Mouse (Mus musculus) CD8-positive naive resting alpha-beta T cell, adult 2 months (primary cell): ENCODE results near the gene 4933430I17Rik.
A peak's percentile ranks its signal among the peaks of the same experiment; 100 is the strongest.

ENCODE experiments used
- DNase-seq, 2 experiments: peaks; one replicate each; pipeline ENCODE4 v3.0.0; 2022; ENCODE audit warnings: low read depth in 2 of 2, low spot score in 2 of 2

The 4933430I17Rik gene

GRCm38 (mm10) chr4:62543782-62544181, 18.6 kb downstream of the 4933430I17Rik start:
- no peak for DNase-seq

GRCm38 (mm10) chr4:62544801-62545200, 19.6 kb downstream of the 4933430I17Rik start:
- DNase-seq: no peak

- DNase-seq: peak; percentile 38 to 54
These were observed 26.8 kb downstream of the 4933430I17Rik start for GRCm38 (mm10) chr4:62551966-62552365.

GRCm38 (mm10) chr4:62557436-62557835, 32.3 kb downstream of the 4933430I17Rik start:
- DNase-seq: no peak

GRCm38 (mm10) chr4:62559797-62560329, 34.7 kb downstream of the 4933430I17Rik start, which contains the start of gene Rgs3:
Gene Rgs3, plus strand, starts transcription at chr4:62559847.
- DNase-seq: no peak

- peak; percentile 70 to 86 for DNase-seq
These were observed 35.9 kb downstream of the 4933430I17Rik start for GRCm38 (mm10) chr4:62560963-62561629.

GRCm38 (mm10) chr4:62561630-62562001, 36.4 kb downstream of the 4933430I17Rik start:
- DNase-seq: no peak

GRCm38 (mm10) chr4:62562006-62562405, 36.8 kb downstream of the 4933430I17Rik start:
- peak; percentile 13 to 42 for DNase-seq

- DNase-seq: no peak
These were observed 41.4 kb downstream of the 4933430I17Rik start for GRCm38 (mm10) chr4:62566530-62566929.

GRCm38 (mm10) chr4:62567696-62568095, 42.5 kb downstream of the 4933430I17Rik start:
- DNase-seq: no peak

GRCm38 (mm10) chr4:62568359-62568758, 43.2 kb downstream of the 4933430I17Rik start:
- no peak for DNase-seq

GRCm38 (mm10) chr4:62569603-62570002, 44.4 kb downstream of the 4933430I17Rik start:
- no peak for DNase-seq

GRCm38 (mm10) chr4:62570029-62570428, 44.9 kb downstream of the 4933430I17Rik start:
- DNase-seq: no peak

GRCm38 (mm10) chr4:62582365-62583264, 57.4 kb downstream of the 4933430I17Rik start:
- DNase-seq: no peak

GRCm38 (mm10) chr4:62583265-62584092, 58.3 kb downstream of the 4933430I17Rik start:
- DNase-seq: peak; percentile 30 to 36

GRCm38 (mm10) chr4:62587067-62587466, 61.9 kb downstream of the 4933430I17Rik start:
- DNase-seq: peak in 1 of 2 experiments; percentile 25

GRCm38 (mm10) chr4:62590878-62591277, 65.7 kb downstream of the 4933430I17Rik start:
- no peak for DNase-seq

- DNase-seq: no peak
These were observed 66.2 kb downstream of the 4933430I17Rik start for GRCm38 (mm10) chr4:62591326-62591725.

- DNase-seq: peak; percentile 57 to 58
These were observed 68.5 kb downstream of the 4933430I17Rik start for GRCm38 (mm10) chr4:62593546-62594240.

- no peak for DNase-seq
These were observed 69.3 kb downstream of the 4933430I17Rik start for GRCm38 (mm10) chr4:62594442-62594841.
